Mouse (Mus musculus) thymus, postnatal 25 days (tissue): Measurements from ENCODE around the gene Olfr221.
A peak's percentile ranks its signal among the peaks of the same experiment; 100 is the strongest.

Source experiments
- DNase-seq: peaks from one replicate; pipeline ENCODE4 v3.0.0; 2022

Gene Olfr221

DNA sequence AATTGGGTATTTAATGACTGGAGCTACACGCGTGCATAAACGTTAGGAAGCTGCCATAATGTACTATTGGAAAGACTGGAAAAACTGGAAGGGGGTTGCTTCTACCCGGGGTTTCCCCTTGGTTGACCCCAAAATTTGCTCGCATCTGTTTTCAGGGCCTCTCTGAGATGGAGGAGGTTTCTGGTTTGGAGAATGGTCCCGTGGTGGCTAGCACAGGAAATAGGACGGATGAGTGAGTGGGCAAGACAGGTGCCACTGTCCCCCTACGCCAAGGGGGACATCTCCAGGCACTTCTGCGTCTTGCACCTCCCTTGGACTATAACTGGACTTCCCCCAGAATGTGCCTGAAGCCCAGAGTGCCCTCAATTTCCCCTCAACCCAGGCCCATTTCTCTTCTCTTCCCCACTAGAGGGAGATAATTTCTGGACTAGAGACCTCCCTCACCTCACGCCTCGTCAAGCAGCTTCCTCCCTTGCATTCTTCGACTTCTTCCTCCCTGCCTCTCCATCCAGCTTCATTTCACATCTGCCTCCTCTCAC is 23.1 kb downstream of the Olfr221 start:
- no peak for DNase-seq

DNA sequence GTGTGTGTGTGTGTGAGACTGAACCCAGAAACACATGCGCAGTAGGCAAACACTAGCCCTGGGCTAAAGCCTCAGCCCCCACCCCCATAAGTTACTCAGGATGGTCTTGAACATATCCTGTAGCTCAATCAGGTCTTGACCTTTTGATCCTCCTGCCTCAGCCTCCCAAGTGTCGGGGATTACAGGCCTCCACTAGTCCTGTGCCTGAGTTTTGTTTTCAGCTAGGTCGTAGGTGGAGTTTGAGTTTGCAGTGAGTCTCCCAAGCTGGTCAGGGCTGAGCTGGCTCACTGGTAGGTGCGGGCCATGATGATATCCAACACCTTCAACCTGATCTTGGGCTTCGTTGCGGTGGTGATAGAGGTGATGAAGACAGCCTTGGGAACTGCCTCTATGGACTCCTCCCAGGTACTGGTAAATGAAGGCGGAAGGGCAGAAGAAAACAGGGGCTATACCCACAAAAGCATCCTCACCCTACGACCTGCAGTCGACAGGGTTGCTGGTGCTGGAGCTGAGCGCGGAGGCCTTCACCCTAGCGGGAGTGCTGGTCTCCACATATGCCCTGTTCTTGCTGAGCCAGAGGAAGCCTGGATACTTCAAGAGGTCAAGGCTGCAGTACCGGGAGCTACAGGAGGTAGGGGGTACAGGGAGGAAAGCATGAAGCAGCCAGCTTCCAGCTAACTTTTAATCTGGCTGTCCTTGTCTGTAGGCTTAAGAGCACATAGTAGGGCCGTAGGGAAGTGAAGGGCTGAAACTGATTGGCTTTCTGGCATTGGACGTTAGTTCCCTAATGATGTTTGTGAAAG is 23.8 kb downstream of the Olfr221 start:
- no peak for DNase-seq

DNA sequence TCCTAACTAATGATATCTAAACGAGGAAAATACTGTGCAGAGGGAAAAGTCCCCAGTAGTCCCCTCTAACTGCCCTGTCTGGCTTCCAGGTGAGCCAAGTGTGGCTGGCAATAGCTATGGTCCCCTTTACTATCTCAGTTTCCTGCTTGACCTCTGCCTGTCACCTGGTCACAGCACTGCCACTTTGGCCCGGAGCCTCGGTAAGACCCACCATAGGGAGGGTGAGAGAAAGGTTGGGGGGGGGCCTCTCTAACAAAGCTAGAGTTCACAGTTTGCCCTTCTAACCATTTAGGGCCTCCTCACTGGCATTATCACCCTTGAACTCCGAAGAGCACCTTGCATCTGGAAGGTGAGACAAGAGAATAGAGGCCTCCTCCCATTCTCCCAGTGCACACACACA is 24.6 kb downstream of the Olfr221 start:
- DNase-seq = no peak

DNA sequence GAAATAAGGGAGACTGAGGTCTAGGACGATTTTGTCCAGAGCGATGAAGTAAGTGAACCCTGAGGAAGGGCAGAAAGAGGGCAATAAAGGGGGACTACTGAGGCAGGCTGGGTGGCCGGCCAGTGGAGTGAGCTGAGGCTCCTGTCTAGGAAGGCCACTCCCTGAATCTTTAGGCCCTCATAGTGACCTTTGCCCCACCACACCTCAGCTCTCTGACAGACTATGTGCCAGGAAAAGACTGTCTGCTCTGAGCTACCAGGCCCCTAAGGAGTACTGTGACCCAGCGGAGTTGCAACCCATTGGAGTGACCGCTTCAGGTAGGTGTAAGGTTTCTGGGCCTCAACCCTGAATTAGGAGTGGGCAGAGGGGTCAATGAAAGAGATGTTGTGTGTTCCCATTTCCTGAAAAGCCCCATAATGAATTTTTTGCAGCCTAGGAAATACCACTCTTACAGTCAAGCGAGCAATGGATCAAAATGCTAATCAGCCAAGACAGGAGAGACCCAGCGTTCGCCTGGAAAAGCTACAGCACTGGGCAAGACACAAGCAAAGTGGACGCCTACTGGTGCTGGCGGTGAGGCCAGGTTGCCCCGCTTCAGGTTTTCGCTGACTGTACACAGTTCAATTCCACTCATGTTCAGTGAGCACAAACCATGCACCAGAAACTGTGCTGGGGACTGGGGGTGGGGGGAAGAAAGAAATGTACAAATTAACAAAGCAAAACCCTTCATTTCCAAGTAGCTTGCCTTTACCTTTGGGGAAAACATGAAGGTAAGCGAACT is 25.4 kb downstream of the Olfr221 start:
- DNase-seq = no peak

DNA sequence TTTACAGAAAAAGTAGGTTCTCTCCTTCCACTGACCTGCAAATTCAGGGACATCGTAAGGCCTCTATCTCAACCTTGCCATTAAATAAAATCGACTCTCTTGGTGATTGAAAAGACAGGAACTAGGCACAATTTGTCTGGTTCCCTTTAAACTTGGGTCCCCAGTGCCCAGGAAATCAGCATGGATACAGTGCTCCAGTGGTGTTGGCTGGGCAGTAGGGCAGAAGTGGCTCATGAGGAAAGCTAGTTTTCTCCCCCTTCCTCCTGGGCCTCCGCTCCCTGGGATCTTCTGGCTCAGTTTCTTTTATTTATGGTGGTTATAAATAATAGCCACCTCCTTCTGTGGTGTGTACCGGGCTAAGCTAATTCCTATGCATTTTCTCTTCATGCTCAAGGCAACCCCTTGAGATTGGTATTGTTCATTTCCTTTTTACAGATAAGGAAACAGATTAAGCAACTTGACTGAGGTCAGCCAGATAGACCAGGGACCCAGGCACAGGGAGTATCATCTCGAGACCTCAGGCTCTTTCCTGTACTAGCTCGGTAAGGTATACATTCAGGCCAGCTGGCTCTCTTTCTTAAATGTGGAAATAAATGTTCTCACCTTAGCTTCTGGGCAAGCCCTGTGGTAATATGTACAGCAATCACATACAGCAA is 26.7 kb downstream of the Olfr221 start, which contains the start of gene Tmem253:
TSS of gene Tmem253 (plus strand) at position 214 of the 656 bp plus-strand sequence.
- no peak for DNase-seq

DNA sequence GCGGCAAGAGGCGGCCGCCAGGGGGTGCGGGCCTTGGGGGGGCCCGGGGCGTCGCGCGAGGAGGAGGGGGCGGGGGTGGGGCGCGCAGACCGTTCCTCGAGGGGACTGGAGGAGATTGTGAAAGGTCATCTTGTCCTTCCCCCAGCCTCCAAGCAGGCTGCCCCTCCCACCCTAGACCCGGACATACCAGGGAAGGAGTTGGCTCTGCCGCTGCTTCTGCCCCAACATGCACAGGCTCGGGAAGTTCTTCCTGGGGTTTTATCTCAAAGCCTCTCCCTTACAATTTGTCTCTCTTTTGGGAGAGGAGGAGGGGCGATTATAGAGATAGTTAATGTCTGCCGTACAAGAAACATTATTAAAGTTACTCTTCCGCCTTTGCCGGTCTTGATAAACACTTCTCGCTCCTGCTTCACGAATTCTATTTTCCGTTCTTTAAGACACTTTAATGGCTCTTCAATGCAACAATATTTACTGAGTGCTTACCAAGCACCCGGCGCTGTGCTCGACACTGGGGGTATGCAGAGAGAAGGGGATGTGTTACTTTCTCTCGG is 27.4 kb downstream of the Olfr221 start:
- DNase-seq = peak; percentile 50

DNA sequence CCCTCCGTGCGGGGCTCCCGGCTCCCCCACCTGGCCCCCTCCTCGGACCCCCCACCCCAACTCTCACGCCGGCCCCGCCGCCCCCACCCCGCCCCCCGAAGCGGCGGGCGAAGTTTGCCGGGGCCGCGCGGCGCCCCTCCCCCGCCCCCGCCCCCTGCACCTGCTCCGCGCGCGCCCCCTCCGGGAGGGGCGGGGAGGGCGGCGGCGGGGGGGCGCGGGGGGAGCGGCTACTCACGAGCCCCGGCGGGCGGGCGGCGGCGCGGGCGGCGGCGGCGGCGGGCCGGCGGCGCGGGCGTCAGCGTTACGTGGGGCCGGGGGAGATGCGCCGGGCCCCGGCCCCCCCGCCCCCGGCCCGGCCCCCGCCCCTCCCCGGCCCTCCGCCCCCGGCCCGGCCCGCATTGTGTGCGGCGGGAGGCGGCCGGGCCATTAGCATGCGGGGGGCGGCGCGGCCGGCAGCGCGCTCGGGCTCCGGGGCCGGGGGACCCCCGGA is 27.9 kb downstream of the Olfr221 start:
- no peak for DNase-seq

DNA sequence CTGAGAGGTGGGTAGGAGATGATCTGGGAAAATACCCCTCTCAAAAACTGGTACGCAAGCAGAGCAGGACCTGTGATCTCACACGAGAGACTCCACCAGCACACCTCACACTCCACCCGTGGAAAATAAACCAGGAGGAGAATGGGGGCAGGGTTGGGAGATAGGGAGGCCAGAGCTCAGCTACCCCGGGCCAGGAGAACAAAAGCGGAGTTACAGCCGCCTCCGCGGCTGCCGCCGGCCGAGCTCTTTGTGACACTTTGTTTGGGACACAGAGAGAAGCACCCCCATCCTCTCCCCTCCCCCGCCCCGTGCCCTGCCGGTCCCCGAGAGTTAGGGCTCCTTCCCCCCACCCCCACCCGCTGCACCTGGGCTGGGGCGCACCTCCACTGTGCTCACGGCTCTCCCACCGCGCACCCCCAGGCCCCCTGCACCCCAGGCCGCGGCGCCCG is 28.5 kb downstream of the Olfr221 start:
- DNase-seq = peak; percentile 87

DNA sequence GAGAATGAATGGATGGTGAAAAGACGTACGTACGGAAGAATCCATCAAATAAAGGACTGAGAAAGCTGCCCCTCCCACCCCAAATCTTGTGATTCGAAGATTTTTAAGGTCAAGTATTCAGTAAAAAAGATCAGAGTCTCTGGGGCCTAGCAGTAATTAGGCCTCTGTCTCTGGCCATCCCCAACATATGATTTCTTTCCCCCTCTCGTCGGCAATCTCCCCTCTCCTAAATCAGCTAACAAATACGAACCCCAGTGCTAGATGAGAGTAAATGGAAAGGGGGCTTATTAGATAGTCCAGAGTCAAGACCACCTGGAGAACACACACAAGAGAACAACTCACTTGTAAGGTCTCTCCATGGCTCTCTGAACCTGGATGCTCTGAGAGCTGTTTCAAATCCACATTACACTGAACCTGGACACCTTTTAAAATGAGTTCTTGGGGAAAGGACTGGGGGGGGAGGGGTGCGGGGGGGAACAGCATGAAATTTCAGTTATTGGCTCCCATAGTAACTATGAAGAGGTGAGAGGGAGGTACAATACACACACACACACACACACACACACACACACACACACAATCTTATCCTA is 29.1 kb downstream of the Olfr221 start:
- no peak for DNase-seq

DNA sequence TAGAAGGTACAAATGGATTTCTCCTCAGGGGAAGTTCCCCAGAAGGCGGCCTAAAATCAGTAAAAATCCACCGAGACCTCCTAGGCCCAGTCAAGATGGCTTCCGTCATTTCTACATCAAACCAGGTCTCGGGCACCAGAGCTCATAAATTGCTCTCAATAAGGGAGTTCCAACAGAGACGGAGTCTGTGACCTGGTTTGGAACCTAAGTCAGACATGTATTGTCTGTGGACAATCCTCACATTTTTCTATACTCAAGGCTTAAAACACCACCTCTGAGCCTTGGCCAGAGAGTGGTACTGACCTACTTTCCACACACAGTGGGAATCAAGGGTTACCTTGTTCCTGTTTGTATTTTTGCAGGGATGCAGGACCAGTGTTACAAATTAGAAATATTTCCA is 29.7 kb downstream of the Olfr221 start:
- DNase-seq = no peak

DNA sequence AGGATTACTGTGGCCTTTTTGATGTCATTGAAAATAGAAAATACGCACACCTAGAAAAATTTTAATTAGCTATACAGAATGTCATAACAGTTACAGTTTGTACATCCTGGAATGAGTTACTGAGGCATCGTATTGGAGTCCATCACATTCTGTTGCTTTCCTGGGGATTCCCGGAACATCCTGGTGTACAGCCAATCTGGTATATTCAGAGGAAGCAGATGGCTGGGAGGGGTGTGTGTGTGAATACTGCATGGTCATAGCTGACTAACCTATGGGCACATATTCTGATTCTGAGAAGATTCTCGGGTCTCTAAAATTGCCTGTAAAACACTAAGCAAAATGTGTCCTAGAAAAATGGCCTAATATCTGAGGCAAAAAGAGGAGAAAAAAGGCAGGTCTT is 30.2 kb downstream of the Olfr221 start:
- no peak for DNase-seq

DNA sequence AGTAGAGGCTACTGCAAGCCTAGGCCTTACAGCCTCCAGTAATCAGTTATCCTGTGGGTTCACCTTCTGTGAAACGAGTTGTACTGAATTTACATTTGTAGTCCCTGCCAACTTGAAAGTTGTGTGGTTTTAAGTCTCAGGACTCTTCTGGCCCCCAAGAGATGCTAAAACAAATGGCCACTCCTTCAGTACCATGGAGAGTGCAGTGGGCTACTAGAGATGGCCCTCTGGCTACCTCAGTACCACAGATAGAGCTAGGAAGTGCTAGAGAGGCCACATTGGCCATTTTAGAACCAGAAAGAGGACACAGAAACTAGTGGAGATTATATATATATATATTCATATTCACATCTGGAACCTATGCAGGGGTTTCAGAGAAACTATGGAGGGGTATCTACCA is 30.6 kb downstream of the Olfr221 start:
- no peak for DNase-seq

DNA sequence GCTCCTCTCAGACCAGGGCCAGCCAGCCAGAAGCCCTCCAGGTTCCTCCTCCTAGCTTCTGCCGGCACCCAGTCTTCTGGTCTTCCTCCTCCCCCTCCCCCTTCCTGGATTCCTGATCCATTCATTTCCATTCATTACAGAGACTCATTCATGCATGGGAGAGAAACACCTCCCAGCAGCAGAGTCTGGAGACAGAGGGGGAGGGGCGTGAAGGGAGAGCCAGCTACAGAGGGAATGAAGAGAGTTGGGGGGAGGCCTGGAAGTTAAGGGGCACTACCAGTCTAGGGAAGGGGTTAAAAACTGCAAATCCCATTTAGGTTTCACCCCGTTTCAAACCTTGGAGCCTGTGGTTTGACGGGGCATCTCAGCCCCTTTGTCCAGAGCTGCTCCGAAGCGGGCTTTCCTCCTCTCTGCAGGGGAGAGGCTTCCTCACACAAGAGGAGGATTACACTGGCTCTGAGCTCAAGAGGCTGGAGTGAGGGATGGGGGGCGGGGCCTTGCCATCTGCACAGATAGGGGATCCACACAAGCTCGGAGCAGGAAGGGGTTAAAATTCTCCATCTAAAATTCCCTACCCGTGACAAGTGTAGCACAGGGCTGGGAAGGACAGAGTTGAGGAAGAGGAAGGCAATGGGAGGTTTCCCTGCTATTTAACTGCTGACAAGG is 31.7 kb downstream of the Olfr221 start:
- no peak for DNase-seq

DNA sequence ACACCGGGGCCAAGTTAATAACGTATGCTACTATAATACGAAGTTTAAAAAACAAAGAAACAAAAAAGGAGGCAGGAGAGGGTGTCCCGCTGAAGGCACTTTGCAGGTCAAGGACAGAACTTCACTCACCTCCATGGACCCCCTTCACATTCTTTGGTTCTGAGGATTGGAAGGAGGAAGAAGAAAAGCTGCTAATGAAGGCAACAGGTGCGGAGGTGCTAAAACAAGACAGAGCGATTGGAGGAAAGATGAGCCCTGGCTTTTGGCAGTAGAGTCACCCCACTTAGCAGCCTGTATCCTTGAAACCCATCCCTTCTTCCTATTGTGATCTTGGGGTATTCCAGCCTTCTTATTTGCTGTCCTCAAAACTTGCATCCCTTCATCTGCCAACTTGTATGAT is 32.4 kb downstream of the Olfr221 start:
- DNase-seq = no peak

DNA sequence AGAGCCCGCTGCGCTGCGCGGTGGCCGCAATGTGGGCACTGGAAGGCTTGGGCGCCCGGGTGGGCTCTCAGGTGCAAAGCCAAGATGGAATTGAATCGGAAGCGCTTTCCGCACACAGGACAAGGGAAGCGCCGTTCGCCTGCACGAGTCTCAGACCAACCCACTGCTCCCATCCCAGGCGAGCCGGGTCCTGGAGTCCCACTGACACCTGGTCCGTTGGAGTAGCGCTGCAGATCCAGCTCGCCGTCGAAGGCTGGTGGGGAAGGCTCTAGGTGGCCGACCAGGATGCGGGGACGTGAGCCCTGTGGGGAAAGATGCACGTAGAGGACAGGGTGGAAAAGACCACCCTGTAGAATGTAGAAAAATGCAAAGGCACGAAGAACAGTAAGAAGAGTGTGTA is 32.9 kb downstream of the Olfr221 start:
- DNase-seq = no peak

DNA sequence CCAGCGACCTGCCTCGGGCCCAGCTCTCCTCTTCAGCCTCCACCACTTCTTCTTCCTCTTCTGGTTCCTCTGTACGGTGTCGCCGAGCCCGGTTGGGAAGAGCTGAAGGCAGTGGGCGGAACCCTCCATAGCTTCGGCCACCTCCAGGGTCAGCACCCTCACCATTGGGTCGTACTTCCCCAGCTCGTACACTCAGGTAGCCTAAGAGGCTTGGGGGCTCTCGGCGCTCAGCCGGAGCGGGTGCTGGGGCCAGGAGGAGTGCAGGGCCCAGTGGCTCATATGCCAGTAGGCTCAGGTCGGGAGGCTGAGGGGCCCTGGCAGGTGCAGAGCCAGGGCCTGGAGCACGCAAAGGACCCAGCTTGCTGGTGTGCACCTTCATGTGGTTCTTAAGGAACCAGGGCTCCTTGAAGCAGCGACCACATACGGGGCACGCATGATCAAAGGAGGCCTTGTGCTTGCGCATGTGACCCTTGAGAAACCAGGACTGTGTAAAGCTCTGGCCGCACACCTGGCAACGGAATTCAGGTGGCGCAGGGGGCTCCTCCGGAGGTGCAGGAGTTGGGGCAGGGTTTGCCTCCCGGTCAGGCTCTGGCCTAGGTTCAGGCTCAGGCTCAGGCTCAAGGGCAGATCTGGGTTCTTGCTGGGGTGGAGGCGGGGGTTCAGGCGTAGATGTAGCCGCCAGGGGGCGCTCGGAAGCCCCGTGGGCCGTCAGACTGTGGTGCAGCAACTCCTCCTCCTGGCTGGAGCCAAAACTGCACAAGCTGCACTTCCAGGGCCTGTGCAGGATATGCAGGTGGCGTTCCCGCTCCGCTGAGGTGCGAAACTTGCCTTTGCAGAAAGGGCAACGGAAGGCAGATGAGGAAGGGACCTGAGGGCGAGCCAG is 33.7 kb downstream of the Olfr221 start:
- DNase-seq = peak; percentile 97

DNA sequence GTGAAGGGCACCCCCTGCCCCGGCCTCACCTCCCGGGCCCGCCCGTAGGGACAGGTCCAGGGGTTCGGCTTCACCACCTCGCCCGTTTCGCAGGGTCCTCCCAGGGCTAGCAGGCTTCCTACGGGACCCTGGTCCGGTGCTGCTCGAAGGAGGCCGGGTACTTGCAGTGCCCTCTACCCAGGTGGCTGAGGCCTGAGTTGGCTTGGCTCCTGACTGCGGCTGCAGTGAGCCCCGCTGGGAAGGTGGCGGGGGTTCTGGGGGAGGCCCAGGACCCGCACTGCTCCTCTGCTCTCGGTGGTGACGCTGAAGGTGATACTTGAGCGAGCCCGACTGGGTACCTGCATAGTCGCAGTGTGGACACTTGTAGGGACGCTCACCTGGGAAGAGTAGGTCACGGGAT is 35.5 kb downstream of the Olfr221 start:
- no peak for DNase-seq

DNA sequence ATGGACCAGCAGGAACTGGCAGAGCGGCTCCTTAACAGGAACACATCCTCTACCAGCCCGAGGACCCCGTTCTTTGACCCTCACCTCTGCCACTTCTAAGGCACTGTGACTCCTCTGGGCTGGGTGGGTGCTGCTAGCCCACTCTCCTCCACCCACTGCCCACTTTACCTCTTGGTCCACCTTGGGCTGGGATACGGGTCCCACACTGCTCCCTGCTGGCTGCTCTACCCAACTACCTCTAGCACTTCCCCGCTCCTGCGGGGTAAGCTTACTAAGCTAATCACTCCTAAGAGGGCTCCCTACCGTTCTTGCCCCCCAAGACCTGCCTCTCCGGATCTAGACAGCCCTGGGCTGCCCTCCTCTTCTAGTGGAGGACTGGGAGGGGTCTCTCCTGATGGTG is 36.0 kb downstream of the Olfr221 start:
- no peak for DNase-seq

DNA sequence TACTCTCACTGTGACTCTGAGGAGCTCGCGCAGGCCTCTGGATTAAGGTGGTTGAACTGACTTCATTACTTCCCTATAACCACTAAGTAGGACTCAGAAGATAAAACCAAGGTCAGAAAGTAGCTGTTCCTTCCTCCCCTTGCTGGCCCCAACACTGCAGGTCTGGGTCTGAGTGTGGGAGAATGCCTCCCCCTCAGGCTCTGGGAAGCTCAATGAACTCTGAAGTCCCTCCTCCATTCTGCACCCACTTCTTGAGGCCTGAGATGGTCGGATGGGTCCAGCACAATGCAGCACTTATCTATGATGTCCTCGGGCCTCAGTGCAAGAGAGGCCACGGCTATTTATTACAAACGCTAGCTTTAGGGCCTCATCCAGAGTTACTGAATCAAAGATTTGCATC is 36.6 kb downstream of the Olfr221 start:
- no peak for DNase-seq

DNA sequence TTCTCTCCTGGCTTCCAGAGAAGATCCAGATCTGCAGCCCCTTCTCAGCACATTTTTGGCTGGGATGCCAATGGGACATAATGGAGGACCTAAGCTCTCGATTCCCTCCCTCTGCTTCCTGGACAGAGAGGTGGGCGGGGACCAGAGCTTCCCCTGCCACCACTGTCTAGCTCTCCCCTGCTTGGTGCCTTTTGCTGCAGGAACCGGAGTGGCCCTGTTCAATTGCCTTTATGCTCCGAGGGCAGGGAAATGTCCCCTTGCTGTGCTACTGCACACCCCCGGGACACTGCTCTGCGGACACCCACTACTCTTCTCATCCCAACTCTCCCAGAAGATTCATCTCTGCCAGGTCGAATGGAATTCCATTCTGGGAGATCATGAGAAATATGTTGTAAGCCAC is 37.1 kb downstream of the Olfr221 start:
- no peak for DNase-seq

DNA sequence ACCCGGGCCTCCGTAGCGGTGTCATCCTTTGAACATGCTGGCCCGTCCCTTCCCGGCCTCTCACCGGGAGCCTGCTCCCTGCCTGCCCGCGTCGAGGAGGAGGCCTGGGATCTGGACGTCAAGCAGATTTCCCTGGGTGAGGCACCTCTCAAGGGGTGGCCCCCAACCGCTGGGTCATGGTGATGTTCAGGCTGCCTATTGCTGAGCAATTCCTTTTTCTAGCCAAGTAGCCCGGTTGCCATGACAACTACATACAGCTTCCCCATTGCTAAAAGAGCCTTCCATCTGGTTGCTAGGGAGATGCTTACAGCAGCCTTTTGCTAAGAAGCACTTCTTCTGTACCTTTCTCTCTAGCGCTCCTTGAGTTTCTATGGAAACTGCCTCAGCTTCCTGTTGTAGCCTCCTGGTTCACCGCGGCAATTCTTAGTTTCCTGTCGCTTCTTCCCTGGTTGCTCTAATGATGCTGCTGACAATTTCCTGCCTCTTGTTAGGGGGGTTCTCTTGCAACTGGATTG is 38.2 kb downstream of the Olfr221 start:
- DNase-seq = no peak
